ENCODE assay signal across 15 mouse cellular contexts in the genomic region with DNA sequence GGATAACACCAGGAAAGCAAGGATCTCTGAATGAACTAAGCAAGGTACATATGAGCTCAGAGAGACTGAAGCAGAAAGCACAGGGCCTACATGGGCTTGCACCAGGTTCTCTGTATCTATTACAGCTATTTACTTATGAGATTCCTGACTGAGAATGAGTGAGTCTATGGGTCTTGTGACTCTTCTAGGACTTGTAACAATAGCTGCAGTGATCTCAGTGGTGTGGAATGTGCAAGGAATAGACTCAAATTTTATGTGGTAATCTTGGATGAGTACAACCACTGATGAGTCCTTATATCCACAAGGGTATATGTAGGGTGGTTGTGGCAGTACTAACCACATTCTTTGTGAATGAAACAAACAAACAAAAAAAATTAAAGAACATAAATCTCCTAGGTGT.
"Had no signal": no experiment of that assay in that cellular context is flagged by ENCODE, and none has a peak within 500 bp of the region (broad histone marks: within the 10 kb centered on the region; RNA-seq: fewer than 3 reads in every experiment).

No protein-coding gene starts in this region.

- DNase-seq: kidney, adult 11 months; kidney, adult 8-10 months; kidney, postnatal 14 days; layer of hippocampus, adult 9-11 months; liver; liver, embryonic 13.5 days; lung, adult 2 months; thymus, postnatal 25 days had no signal

- H3K4me3 ChIP-seq: kidney, embryonic 15.5 days; layer of hippocampus, adult 2 months; limb, embryonic 10.5 days; limb, embryonic 13.5 days; liver, embryonic 13.5 days; midbrain, embryonic 12.5 days; midbrain, embryonic 15.5 days had no signal

- H3K9me3 ChIP-seq: kidney, embryonic 15.5 days; limb, embryonic 10.5 days; limb, embryonic 13.5 days; liver, embryonic 13.5 days; midbrain, embryonic 12.5 days; midbrain, embryonic 15.5 days had no signal

- H3K27ac ChIP-seq: kidney, embryonic 15.5 days; layer of hippocampus, adult 2 months; limb, embryonic 10.5 days; limb, embryonic 13.5 days; liver, embryonic 13.5 days; macrophage; midbrain, embryonic 12.5 days; midbrain, embryonic 15.5 days had no signal

- H3K36me3 ChIP-seq: kidney, embryonic 15.5 days; limb, embryonic 10.5 days; limb, embryonic 13.5 days; liver, embryonic 13.5 days; midbrain, embryonic 12.5 days; midbrain, embryonic 15.5 days had no signal

- H3K4me1 ChIP-seq: kidney, embryonic 15.5 days; limb, embryonic 10.5 days; limb, embryonic 13.5 days; liver, embryonic 13.5 days; midbrain, embryonic 12.5 days; midbrain, embryonic 15.5 days had no signal

- H3K4me2 ChIP-seq: kidney, embryonic 15.5 days; limb, embryonic 13.5 days; liver, embryonic 13.5 days; midbrain, embryonic 12.5 days; midbrain, embryonic 15.5 days had no signal

- H3K9ac ChIP-seq: kidney, embryonic 15.5 days; limb, embryonic 13.5 days; liver, embryonic 13.5 days; midbrain, embryonic 12.5 days; midbrain, embryonic 15.5 days had no signal

- ATAC-seq: midbrain, embryonic 15.5 days had no signal

- H3K27me3 ChIP-seq: kidney, embryonic 15.5 days; limb, embryonic 13.5 days; liver, embryonic 13.5 days; midbrain, embryonic 12.5 days; midbrain, embryonic 15.5 days had no signal
